Mouse (Mus musculus) urinary bladder, postnatal 10 days (tissue): ENCODE data around the gene Psmd9.

Source experiments
- DNase-seq: peaks from one replicate; pipeline ENCODE4 v3.0.0; 2022; ENCODE audit warnings: low spot score

Gene Psmd9

DNA sequence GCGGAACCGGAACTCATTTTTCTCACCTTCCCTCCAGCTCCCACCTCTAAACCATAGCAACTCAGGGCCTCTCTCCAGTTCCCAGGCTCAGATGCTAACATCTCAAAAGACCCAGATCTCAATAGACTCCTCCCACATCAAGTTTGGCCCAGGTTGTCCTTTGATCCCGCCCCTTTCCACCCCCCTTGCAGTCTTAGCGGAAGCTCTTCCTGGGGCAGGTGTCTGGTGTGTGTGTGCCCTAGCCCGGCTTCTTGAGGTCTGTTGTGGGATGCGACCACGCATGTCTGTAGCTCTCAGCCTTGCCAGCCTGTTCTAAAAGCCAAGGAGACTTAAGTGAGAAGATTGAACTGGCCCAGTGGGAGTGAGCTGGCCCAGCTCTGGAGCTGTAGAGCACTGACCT lies 18.6 kb upstream of the Psmd9 start:
- DNase-seq: no peak

DNA sequence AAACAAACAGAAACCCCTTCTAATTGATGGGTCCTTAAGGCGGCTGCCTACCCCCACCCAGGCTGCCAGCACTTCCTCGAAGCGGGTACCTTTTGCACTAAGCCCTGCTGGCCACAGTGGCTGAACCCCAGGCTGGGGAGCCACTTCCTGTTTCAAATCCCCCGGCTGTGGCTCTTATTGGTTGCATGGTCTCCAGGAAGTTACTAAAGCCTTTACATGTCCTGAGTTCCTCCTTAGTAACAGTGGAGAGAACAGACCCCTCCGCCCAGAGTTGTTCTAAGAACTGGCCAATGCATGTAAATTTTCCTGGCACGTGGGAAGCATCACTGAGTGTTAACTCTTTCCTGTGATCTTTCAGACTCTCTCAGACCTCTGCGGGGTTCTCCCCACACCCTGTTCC lies 18.1 kb upstream of the Psmd9 start:
- DNase-seq: no peak

DNA sequence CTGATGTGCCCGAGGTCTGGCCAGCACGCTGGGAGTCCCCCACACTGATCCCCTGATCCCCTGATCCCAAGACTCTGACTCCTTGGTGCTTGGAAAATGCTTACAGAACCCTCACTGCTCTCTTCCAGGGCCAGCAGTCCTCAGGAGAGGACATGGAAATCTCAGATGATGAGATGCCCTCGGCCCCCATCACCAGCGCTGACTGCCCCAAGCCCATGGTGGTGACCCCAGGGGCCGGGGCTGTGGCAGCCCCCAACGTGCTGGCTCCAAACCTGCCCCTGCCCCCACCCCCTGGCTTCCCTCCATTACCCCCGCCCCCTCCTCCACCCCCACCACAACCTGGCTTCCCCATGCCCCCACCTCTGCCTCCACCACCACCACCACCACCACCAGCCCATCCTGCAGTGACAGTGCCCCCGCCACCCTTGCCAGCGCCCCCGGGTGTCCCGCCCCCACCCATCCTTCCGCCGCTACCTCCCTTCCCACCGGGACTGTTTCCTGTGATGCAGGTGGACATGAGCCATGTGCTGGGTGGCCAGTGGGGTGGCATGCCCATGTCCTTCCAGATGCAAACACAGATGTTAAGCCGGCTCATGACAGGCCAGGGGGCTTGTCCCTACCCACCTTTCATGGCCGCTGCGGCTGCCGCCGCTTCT lies 17.4 kb upstream of the Psmd9 start:
- DNase-seq: no peak

DNA sequence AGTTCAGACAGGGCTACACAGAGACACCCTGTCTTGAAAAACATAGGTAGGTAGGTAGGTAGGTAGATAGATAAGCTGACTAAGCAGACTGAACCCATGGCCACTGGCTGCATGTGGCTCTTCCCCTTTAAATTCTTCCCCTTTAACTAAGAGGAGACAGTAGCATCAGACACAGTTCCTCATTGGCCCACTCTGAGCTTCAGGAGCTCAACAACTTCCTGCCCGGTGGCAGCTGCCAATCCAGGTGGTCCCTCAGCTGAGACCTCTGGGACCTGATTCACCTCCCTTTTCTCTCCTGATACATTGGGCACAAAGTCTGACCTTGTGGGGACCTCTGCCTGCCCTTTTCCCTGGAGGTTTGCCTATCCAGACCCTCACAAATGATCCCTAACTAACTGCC lies 16.3 kb upstream of the Psmd9 start:
- DNase-seq: no peak

DNA sequence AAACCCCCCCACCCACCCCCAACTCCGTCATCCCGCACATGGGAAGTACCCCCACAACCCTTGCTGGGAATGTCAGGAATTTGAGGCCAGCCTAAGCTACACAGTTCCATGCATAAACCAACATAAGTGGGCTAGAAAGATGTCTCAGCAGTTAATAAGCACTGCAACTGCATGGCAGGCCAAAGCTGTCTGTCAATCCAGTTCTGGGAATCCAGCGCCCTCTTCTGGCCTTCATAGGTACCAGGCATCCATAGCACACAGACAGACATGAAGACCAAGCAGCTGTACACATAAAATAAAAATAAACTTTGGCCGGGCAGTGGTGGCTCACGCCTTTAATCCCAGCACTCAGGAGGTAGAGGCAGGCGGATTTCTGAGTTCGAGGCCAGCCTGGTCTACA lies 13.8 kb upstream of the Psmd9 start:
- no peak for DNase-seq

DNA sequence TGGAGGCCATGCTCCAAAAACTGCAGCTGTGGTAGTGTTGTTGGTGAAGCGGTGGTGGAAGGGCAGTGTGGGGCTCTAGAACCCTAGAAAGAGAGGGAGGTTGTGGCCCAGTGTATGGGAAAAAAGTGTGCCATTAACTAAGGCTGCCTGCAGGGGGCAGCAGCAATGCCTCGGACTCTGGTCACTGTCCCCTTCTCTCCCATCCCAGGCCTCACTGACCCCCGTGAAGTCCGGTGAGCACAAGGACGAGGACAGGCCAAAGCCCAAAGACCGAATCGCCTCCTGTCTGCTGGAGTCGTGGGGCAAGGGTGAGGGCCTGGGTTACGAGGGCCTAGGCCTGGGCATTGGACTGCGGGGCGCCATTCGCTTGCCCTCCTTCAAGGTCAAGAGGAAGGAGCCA lies 12.4 kb upstream of the Psmd9 start:
- DNase-seq: no peak

DNA sequence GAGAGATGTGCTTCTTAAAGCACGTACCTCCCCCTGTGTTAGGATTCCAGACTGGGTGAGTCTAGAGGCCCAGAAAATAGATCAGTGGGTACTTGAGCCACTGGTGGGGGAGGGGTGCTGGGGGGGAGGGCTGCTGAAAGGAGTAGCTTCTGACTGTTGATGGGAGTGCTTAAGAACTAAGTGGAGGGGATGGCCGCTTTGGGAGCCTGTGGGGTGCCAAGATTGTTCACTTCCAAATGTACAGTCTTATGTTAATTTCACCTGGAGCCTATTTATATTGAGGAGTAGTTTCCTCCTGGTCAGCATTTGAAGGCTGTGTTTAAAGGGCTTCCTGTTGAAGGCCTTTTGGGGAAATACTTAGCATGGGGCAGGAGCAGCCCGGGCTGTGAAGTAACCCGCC lies 11.2 kb upstream of the Psmd9 start:
- no peak for DNase-seq

DNA sequence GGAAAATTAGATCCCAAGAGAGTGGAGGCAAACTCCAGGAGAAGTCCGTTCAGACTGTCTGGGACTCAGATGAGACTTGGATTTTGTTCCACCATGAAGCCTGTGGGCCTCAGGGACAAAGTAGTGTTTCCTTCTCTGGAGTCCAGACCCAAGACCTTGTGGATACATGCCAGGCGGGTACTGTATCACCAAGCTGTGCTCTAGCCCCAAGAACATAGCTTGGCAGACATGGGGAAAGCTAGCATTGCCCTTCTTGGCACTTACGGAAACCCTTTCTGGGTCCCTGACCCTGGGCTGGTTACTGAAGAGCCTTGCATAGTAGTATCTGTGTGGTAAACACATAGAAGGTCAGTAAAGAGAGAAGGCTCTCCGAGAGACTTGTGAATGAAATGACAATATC lies 9.8 kb upstream of the Psmd9 start:
- no peak for DNase-seq

DNA sequence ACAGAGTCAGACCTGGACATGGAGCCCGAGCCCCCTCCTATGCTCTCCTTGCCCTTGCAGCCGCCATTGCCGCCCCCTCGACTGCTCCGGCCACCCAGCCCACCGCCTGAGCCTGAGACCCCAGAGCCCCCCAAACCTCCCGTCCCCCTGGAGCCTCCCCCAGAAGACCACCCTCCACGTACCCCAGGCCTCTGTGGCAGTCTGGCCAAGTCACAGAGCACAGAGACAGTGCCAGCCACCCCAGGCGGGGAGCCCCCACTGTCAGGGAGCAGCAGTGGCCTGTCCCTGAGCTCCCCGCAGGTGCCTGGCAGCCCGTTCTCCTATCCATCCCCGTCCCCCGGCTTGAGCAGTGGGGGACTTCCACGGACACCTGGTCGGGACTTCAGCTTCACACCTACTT lies 9.3 kb upstream of the Psmd9 start:
- DNase-seq: no peak

DNA sequence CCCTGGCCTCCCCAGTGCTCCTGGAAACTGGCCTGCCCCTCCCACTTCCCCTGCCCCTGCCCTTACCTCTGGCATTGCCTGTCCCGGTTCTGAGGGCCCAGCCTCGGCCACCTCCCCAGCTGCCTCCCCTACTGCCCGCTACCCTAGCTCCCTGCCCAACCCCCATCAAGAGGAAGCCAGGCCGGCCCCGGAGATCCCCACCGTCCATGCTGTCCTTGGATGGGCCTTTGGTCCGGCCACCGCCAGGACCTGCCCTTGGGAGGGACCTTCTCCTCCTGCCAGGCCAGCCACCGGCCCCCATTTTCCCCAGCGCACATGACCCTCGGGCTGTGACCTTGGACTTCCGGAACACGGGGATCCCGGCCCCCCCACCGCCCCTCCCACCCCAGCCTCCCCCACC lies 8.9 kb upstream of the Psmd9 start:
- no peak for DNase-seq

DNA sequence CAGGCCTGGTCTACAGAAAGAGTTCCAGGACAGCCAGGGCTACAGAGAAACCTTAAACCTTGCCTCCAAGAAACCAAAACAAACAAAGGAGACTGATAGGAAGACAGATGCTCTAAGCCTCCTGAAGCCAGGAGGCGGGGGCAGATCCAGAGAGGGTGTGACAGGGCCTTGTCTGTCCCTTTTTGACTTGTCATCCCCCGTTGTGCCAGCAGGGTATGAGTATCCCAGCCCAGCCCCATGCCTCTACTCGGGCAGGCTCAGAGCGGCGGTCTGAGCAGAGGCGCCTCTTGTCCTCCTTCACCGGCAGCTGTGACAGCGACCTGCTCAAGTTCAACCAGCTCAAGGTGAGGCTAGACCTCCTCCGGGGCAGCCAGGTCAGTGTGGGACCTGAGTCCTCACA lies 6.3 kb upstream of the Psmd9 start:
- no peak for DNase-seq

DNA sequence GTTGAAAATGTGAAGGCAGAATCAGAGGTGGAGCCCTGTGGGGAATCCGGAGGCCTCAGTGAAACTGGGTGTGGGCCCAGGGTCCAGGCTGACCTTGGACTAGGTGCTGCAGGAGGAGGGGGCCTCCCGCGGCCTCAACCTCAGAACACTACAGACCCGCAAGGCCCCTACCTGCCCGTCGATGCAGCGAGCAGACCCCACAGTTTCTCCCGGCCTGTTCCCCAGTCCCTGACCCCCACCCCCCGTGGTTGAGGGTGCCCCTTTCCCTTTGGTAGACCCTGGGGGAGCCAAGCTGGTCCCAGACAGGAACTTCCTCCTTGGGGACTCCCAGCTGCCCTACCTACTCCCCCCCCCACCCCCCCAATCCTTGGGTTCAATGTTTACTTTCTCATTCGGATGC lies 2.8 kb upstream of the Psmd9 start:
- DNase-seq: no peak

DNA sequence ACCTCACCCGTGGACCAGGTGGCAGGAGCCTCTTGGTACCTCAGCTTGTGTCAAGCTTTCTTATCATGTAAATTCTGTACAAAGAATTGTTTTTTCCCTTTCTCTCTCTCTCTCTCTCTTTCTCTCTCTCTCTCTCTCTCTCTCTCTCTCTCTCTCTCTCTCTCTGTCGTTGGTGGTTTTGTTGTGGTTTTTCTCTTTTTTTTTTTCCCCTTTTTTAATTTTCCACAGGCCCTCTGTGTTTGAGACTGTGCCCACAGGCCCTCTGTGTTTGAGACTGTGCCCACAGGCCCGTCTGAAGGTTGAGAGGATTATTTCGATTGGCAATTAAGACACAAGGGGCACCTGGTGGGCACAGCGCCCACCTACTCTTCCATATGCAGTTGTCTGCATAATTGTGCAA lies 1.6 kb upstream of the Psmd9 start:
- DNase-seq: no peak

DNA sequence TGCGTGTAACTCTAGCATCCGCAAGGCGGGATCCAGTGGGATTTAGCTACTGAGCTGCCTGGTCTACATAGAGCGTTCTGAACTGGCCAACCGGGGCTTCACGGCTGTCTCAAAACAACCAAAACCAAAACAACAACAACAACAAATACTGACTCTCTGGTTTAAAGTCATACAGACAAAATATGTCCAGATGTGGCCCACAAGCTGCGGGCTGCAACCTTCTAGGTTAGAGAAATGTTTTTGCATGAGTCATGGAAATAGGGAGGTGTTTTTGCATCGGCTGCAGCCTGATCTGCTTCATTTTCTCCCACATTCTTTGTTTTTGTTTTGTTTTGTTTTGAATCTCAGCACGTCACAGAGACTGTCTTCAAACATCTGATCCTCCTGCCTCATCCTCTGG lies 1.2 kb downstream of the Psmd9 start:
- no peak for DNase-seq

DNA sequence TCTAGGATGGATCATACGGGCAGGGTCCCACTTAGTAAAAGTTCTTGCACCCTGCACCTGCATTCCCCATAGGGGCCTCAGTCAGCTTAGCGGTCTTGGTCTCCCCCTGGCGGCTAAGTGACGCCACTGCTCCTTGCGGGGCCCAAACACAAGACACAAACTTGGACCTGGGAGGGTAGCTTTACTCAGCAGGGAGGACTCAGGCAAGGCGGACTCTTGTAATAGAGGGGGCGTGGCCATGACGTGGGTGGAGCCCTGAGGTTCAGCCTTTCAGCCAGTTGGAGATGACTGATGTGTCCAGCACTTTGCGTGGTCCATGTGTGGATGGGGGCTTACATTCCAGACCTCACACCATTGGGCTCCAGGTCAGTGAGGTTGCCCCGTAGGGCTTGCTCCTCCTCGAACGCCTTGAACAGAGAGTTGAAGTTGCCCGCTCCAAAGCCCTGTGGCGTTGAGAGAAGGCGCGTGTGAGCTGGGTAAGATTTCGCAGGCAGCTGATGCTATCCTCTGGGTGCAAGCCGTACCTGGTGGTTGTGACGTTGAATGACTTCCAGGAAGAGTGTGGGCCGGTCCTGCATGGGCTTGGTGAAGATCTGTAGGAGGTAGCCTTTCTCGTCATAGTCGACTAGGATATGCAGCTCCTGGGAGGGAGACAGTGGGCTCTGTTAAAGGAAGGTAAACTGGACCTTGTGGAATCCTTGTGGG lies 2.6 kb downstream of the Psmd9 start:
- DNase-seq: peak; percentile 75

DNA sequence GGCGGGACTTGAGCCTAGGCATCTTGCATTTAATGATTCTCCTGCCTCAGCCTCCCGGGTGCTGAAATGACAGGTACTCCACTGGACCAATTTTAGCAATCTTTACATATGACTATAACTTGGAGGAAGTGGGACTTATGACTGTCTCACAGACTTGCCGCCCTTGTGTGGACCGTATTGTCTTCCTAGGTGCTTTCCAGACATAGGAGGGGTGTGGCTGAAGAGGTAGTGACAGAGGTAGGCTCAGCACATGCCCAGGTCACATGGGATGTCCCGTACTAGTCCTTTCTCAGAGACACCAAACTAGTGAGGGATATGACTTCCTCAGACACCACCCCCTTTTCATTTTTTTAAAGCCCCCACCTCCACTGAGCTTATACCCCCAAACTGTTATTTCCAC lies 9.6 kb downstream of the Psmd9 start:
- no peak for DNase-seq

DNA sequence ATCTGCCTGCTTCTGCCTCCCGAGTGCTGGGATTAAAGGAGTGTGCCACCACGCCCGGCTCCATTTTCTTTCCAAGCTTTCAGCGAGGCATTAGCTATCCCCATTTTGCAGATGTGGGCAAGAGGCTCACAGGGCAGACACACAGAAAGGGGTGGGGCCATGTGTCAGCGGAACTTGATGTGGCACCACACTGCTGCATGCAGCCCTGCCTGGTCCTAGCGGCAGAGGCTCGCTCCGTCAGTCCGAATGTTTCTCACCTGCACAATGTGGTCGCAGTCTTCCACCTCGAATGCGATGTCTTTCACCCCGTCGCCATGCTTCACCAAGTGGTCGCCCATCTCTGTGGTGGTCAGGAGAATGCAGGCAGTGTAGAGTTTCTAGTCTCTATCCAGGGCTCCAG lies 11.2 kb downstream of the Psmd9 start:
- no peak for DNase-seq

DNA sequence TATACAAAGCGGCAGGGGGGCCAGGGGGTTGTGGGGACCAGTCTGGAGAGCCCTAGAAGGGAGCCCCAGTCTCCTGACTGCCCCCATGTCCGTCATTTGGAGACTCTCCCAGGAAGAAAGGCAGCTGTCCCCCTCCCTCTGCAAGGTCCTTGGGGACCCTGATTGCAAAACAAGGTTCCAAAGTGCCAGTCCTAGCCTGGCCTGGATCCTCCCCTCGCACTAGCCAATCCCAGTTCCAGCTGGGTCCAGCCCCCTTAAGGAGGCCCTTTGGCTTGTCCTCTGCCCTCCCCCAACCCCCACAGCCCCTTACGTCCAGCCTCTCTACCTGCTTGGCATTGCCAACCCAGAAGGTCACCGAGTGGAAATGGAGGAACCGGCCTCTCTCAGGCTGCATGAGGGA lies 12.3 kb downstream of the Psmd9 start:
- no peak for DNase-seq

DNA sequence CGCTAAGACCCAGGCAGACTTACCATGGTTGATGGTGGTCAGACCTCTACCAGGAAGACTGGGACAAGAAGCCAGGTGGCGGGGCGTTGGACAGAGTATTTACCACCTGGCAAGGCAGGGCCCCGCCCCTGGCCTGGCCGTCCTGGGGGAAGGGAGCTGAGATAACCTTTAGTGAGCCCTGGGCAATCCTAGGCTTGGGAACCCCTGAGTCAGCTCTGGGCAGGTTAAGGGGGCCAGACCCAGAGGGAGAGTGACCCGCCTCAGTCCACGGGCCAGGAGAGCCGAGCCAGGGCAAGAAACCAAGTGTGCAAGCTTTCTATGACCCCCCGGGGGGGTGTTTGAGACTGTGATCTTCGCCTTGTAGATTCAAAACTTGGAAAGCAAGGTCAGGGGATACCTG lies 13.4 kb downstream of the Psmd9 start, which contains the start of gene Hpd:
Hpd (minus strand) TSS at position 77 of the 400 bp plus-strand sequence.
- no peak for DNase-seq

DNA sequence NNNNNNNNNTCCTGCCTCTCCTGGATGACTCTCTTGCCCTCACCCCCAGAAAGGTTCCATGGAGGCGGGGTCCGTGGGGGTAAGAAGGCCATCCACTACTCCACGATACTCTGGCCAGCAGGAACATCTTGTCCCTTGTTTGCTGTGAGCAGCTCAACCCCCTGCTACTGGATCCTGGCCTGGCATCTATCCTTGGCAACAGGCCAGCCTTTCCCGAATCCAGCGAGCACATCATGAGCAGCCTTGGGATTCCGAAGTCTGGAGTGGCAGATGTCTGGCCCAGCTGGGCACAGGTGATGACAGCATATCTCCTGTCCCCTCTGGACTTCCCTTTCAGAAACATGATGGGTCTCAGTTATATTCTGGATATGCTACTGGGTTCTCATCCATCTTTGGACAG lies 16.8 kb downstream of the Psmd9 start:
- no peak for DNase-seq

DNA sequence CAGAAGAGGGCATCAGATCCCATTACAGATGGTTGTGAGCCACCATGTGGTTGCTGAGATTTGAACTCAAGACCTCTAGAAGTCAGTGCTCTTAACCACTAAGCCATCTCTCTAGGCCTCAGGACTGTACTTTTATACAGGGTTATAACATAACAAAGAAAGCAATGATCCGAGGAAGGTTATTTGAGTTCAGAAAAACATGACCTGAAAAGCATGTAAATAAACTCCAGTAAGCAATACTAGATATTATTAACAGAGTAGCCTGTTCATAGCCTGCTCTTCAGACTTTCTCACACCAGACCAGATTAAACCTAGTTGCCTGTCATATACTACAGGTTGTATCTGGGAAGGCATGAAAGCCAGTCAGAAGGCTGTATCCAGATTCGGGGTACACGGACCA lies 18.1 kb downstream of the Psmd9 start:
- no peak for DNase-seq

DNA sequence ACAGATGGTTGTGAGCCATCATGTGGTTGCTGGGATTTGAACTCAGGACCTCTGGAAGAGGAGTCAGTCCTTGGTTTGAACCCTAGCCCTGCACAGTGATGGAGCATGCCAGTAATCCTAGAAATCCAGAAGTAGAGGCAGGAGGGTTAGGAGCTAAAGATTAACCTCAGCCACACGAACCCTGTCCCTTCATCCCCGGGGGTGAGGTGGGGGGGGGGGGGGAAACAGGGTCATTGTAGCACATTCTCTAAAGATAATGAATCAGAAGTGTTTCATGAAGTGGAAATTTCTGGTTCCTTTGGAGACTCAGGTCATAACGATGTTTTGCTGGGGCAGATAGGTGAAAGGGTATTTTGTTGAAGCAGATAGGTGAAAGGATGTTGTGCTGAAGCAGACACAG lies 21.7 kb downstream of the Psmd9 start:
- no peak for DNase-seq

DNA sequence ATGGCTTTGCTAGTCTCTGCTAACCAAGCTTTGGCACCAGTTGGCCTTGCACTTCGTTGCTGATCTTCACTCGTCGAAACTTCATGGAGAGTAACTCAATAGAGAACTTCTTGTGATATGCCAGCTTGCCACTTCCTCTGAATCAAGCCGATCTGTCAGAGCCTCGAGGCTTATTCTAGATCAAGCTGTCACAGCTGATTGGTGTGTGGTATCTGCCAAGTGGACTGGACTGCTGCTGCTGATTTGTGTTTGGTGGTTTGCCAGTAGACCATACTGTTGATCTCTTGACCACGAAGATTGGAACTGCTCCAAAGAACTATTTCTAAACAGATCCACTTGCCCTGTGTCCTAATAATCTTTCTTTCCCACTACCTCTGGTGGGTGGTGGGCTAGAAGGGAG lies 22.2 kb downstream of the Psmd9 start:
- no peak for DNase-seq

DNA sequence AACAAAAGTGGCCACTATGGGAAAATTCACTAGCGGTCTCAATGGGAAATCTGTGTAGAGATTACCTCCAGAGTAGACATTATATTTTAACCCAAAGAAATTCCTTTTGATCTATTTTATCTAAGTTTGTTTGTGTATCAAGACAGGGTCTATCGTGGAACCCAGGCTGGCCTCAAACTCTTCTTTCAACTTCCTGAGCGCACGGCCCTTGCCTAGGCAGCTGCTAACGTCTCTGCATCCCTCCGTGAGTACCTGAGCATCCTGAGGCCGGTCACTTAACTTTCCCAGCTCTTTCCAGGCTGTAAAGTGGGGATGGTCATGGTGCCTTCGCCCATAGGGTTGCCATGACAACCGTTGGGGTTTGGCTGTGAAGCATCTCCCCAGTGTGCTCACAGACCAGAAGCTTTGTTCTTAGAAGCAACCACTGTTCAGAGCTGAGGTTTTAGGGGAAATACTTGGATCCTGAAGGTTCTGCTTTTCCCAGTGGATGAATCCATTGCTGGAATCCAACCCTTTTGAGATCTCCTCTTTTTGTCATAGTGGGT lies 23.5 kb downstream of the Psmd9 start:
- no peak for DNase-seq
